Mouse (Mus musculus) olfactory bulb, adult 2 months (tissue): ENCODE measurements around the gene Gm21981.

ENCODE experiments used
- CTCF ChIP-seq: fragments of 200-500 bp; IDR thresholded peaks from 2 replicates; pipeline ENCODE4 v1.5.1; 2012; ENCODE audit warnings: low read depth, mild to moderate bottlenecking, low read length, moderate library complexity; ENCODE audit not compliant: insufficient read depth
- POLR2A ChIP-seq: fragments of 200-500 bp; IDR thresholded peaks from 2 replicates; pipeline ENCODE4 v1.6.1; 2012; ENCODE audit warnings: mild to moderate bottlenecking, low read depth, low read length, moderate library complexity; ENCODE audit not compliant: insufficient read depth

- TF ChIP-seq POLR2A (no peak), CTCF (no peak)
Observed at GRCm38 (mm10) chr17:47711883-47712282, 17.6 kb upstream of the Gm21981 start.
